Mouse (Mus musculus) small intestine, adult 2 months (tissue): ENCODE results near the gene Rab4a. TPM values are rescaled to one million over a fixed set of nuclear protein-coding genes. Genes with fewer than 3 reads are reported as not detected.

Experiments used
- H3K27ac ChIP-seq: fragments of 200-500 bp; 2 replicates; pipeline ENCODE4 v1.5.1; 2012; ENCODE audit warnings: low read depth, low read length, control low read depth, inconsistent platforms; ENCODE audit not compliant: insufficient read depth
- H3K27me3 ChIP-seq: fragments of 200-500 bp; 2 replicates; pipeline ENCODE4 v1.6.1; 2012; ENCODE audit warnings: mild to moderate bottlenecking, moderate library complexity, low read length, inconsistent platforms; ENCODE audit not compliant: control insufficient read depth, insufficient read depth
- H3K36me3 ChIP-seq: fragments of 200-500 bp; 2 replicates; pipeline ENCODE4 v1.6.1; 2012; ENCODE audit warnings: mild to moderate bottlenecking, low read length, control low read depth, inconsistent platforms; ENCODE audit not compliant: control insufficient read depth, insufficient read depth
- H3K4me1 ChIP-seq: fragments of 200-500 bp; 2 replicates; pipeline ENCODE4 v1.6.1; 2012; ENCODE audit warnings: low read length, inconsistent platforms, mixed read lengths; ENCODE audit not compliant: control insufficient read depth, insufficient read depth, insufficient read length
- H3K4me3 ChIP-seq: fragments of 200-500 bp; 2 replicates; pipeline ENCODE4 v1.5.1; 2012; ENCODE audit warnings: low read depth, mild to moderate bottlenecking, control low read depth, inconsistent platforms, low read length, moderate library complexity
- CTCF ChIP-seq: fragments of 200-500 bp; IDR thresholded peaks from 2 replicates; pipeline ENCODE4 v1.5.1; 2012; ENCODE audit warnings: low read depth, mild to moderate bottlenecking, control low read depth, inconsistent platforms, low read length, moderate library complexity, mixed read lengths; ENCODE audit not compliant: insufficient replicate concordance, insufficient read length; ENCODE audit errors: extremely low read depth
- POLR2A ChIP-seq: fragments of 200-500 bp; IDR thresholded peaks from 2 replicates; pipeline ENCODE4 v1.6.1; 2012; ENCODE audit warnings: low read depth, mild to moderate bottlenecking, control low read depth, inconsistent platforms, low read length, moderate library complexity
- WGBS: fragments of 180-500 bp; shearing (Covaris S2); methylation state at CpG from one replicate; pipeline ENCODE4 v1.1.7; 2018; 5-methylcytosine and 5-hydroxymethylcytosine counted together
- polyA plus RNA-seq: library from polyadenylated mRNA; depleted of rRNA; stranded (reverse); fragments of >200 nt; gene quantifications from 2 replicates; pipeline ENCODE4 v1.2.3, GENCODE M21; 2012; rRNA removed

The Rab4a gene
- polyA plus RNA-seq: 23.0 and 59.8 TPM in 2 replicates

GRCm38 (mm10) chr8:123805718-123806373 is at the start of gene Rab4a:
Gene Rab4a (plus strand): TSS chr8:123805985.
- TF ChIP-seq CTCF: no peak
- TF ChIP-seq POLR2A: no peak; the same call in 1 of the 2 replicates
- under 1% methylated on average over 47 of the region's 48 CpGs for WGBS
- H3K27ac ChIP-seq: peak within 1 kb of the TSS; percentile 92

GRCm38 (mm10) chr8:123756901-123757300 is 48.9 kb upstream of the Rab4a start:
- H3K27me3 ChIP-seq: no peaks in the 10 kb centered on the region
- H3K36me3 ChIP-seq: no peaks in the 10 kb centered on the region
- peaks cover 31% of the 10 kb centered on the region for H3K4me1 ChIP-seq
- TF ChIP-seq POLR2A (no peak), CTCF (no peak)
- no peak overlapping the region for H3K4me3 ChIP-seq
- WGBS: 26% methylated on average over 8 of the region's 8 CpGs
- H3K27ac ChIP-seq: no peak overlapping the region; the same call in 1 of the 2 replicates

More at GRCm38 (mm10) chr8:123805718-123806373, at the start of gene Rab4a:
- H3K4me3 ChIP-seq: peak within 1 kb of the TSS; percentile 87
- H3K27me3 ChIP-seq: no peaks in the 10 kb centered on the region
- peaks cover 5% of the 10 kb centered on the region; the same call in 1 of the 2 replicates for H3K36me3 ChIP-seq
- H3K4me1 ChIP-seq: peaks cover 17% of the 10 kb centered on the region

- Histone ChIP-seq H3K36me3 (no peaks in the 10 kb centered on the region), H3K4me1 (peaks cover 30% of the 10 kb centered on the region), H3K27me3 (no peaks in the 10 kb centered on the region), H3K27ac (no peak overlapping the region), H3K4me3 (no peak overlapping the region)
- TF ChIP-seq POLR2A (no peak), CTCF (no peak)
- 91% methylated on average over 1 of the region's 1 CpGs for WGBS
Measured at GRCm38 (mm10) chr8:123758935-123759334, 46.9 kb upstream of the Rab4a start.

- H3K27me3 ChIP-seq: no peaks in the 10 kb centered on the region
- no peak overlapping the region for H3K4me3 ChIP-seq
- H3K36me3 ChIP-seq: no peaks in the 10 kb centered on the region
- no peak overlapping the region for H3K27ac ChIP-seq
- H3K4me1 ChIP-seq: peaks cover 28% of the 10 kb centered on the region
- WGBS: 33% methylated on average over 10 of the region's 10 CpGs
- no peak for TF ChIP-seq CTCF
- TF ChIP-seq POLR2A: no peak
Measured at GRCm38 (mm10) chr8:123759933-123760332, 45.9 kb upstream of the Rab4a start.

GRCm38 (mm10) chr8:123760579-123760978 is 45.2 kb upstream of the Rab4a start:
- Histone ChIP-seq H3K36me3 (no peaks in the 10 kb centered on the region), H3K4me1 (peaks cover 28% of the 10 kb centered on the region), H3K27me3 (no peaks in the 10 kb centered on the region), H3K4me3 (no peak overlapping the region), H3K27ac (no peak overlapping the region)
- 35% methylated on average over 5 of the region's 5 CpGs for WGBS
- no peak for TF ChIP-seq CTCF
- TF ChIP-seq POLR2A: no peak

GRCm38 (mm10) chr8:123761266-123761882 is 44.4 kb upstream of the Rab4a start:
- TF ChIP-seq CTCF (no peak), POLR2A (no peak)
- WGBS: 45% methylated on average over 12 of the region's 12 CpGs

GRCm38 (mm10) chr8:123761883-123762270 is 43.9 kb upstream of the Rab4a start:
- no peak for TF ChIP-seq POLR2A
- TF ChIP-seq CTCF: no peak
- Histone ChIP-seq H3K27me3 (no peaks in the 10 kb centered on the region), H3K27ac (no peak overlapping the region), H3K4me1 (peaks cover 23% of the 10 kb centered on the region), H3K4me3 (no peak overlapping the region), H3K36me3 (no peaks in the 10 kb centered on the region)
- 58% methylated on average over 4 of the region's 4 CpGs for WGBS

More at GRCm38 (mm10) chr8:123761266-123761882, 44.4 kb upstream of the Rab4a start:
- H3K27me3 ChIP-seq: no peaks in the 10 kb centered on the region
- no peak overlapping the region for H3K27ac ChIP-seq
- no peaks in the 10 kb centered on the region for H3K36me3 ChIP-seq
- no peak overlapping the region for H3K4me3 ChIP-seq
- H3K4me1 ChIP-seq: peaks cover 25% of the 10 kb centered on the region
